Mouse (Mus musculus) testis, adult 2 months (tissue): ENCODE results near the gene Dock8. TPM values are rescaled to one million over a fixed set of nuclear protein-coding genes. Genes with fewer than 3 reads are reported as not detected.

ENCODE experiments used
- H3K27ac ChIP-seq: fragments of 200-500 bp; 2 replicates; pipeline ENCODE4 v1.5.1; 2012; ENCODE audit warnings: low read depth, low read length; ENCODE audit not compliant: control insufficient read depth, insufficient read depth
- H3K27me3 ChIP-seq: fragments of 200-500 bp; 2 replicates; pipeline ENCODE4 v1.6.1; 2012; ENCODE audit warnings: mild to moderate bottlenecking, low read length, moderate library complexity; ENCODE audit not compliant: control insufficient read depth, insufficient read depth
- H3K36me3 ChIP-seq: fragments of 200-500 bp; 2 replicates; pipeline ENCODE4 v1.6.1; 2012; ENCODE audit warnings: mild to moderate bottlenecking, low read length; ENCODE audit not compliant: control insufficient read depth, insufficient read depth
- H3K4me1 ChIP-seq: fragments of 200-500 bp; 2 replicates; pipeline ENCODE4 v1.6.1; 2012; ENCODE audit warnings: low read length; ENCODE audit not compliant: control insufficient read depth, insufficient read depth
- H3K4me3 ChIP-seq: fragments of 200-500 bp; 2 replicates; pipeline ENCODE4 v1.5.1; 2012; ENCODE audit warnings: low read depth, mild to moderate bottlenecking, low read length, moderate library complexity, mixed read lengths; ENCODE audit not compliant: control insufficient read depth
- CTCF ChIP-seq: fragments of 200-500 bp; IDR thresholded peaks from 2 replicates; pipeline ENCODE4 v1.5.1; 2012; ENCODE audit warnings: low read depth, mild to moderate bottlenecking, inconsistent platforms, low read length, moderate library complexity; ENCODE audit not compliant: control insufficient read depth, insufficient read depth, insufficient replicate concordance
- POLR2A ChIP-seq: fragments of 200-500 bp; IDR thresholded peaks from 2 replicates; pipeline ENCODE4 v1.6.1; 2012; ENCODE audit warnings: low read depth, mild to moderate bottlenecking, inconsistent platforms, low read length, moderate library complexity; ENCODE audit not compliant: control insufficient read depth
- polyA plus RNA-seq: library from polyadenylated mRNA; depleted of rRNA; stranded (reverse); fragments of >200 nt; gene quantifications from 2 replicates; pipeline ENCODE4 v1.2.3, GENCODE M21; 2012

Dock8 gene
- polyA plus RNA-seq, 1 experiment = 3.8 TPM

DNA sequence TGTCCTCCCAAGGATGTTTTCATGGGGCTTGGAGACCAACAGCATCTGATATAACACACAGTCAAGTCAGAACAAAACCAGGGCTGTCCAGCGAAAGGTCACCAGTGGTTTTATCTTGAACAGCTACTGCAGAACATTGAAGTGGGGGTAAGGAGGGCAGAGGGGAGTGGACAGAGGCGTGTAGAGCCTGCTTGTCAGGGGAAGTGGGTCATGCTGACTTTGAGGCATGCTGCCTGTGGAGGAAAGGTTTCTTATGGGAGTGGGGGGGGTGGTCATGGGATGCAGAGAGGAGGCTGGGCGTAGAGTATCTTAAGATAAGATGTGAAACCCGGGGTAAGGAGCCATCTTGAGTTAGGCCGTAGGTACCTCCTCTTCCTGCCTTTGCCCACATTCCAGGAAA, 37.5 kb downstream of the Dock8 start:
- Histone ChIP-seq H3K27me3 (no peaks in the 10 kb centered on the region), H3K4me1 (no peaks in the 10 kb centered on the region; the same call in 1 of the 2 replicates), H3K4me3 (no peak overlapping the region), H3K27ac (no peak overlapping the region), H3K36me3 (no peaks in the 10 kb centered on the region)
- no peak for TF ChIP-seq CTCF

DNA sequence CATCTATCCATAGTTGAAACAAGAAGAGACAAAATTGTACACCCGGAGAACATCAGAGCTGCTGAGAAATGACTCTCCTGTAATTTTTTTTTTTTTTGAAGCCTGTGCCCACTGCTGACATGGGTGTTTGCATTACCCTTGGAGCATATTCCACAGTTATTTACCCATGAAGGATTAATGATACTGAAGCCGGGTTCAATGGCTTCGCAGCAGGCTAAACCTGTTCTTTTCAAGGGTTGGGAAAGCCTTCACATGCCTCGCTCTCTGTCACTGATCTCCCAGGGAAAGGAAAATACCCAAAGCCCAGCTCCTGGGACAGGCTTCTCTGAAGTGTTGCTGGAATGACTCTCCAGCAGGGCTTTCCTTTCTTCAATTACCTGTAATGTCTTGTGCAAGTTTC, 37.9 kb downstream of the Dock8 start:
- Histone ChIP-seq H3K36me3 (no peaks in the 10 kb centered on the region), H3K27ac (no peak overlapping the region), H3K4me3 (no peak overlapping the region), H3K27me3 (no peaks in the 10 kb centered on the region), H3K4me1 (no peaks in the 10 kb centered on the region; the same call in 1 of the 2 replicates)
- TF ChIP-seq POLR2A (no peak), CTCF (no peak)

DNA sequence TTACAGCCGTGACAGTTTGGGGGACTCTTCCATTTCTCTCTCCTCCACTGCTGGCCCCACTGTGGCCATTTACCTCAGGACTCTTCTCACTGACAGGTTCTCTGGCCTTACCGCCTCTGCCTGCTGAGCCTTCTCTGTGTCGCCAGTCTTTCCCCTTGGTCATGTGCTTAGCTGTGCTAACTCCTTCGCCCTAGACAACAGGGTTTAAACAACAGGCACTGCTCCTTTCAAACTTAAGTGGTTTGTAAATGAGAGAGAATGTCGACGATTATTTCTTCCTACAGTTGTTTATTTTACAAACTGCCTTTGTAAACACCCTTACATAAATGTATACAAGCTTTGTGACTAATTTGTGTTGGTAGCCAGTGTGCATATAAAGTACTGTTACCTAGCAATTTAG, 39.0 kb downstream of the Dock8 start:
- Histone ChIP-seq H3K4me1 (no peaks in the 10 kb centered on the region; the same call in 1 of the 2 replicates), H3K27ac (no peak overlapping the region), H3K27me3 (no peaks in the 10 kb centered on the region), H3K36me3 (no peaks in the 10 kb centered on the region), H3K4me3 (no peak overlapping the region)
- TF ChIP-seq CTCF (no peak), POLR2A (no peak)

DNA sequence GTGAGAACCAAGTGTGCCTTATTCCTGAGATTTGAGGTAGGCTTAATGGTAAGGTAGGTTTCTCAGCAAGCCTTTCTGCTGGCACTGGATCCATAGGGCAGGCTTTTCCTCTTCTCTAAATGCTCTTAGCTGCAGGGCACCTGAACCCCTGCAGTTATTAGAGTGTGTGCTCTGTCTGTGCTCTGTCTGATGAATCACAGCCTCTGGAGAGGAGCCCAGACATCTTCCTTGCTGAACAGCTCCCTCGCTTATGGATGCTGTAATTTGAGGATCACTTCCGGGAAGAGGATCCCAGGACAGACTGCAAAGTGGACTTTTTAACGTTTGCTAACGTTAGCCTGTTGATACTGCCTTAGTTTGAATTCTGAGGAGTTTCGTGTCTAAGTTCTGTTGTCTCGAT, 41.9 kb downstream of the Dock8 start:
- Histone ChIP-seq H3K4me3 (no peak overlapping the region), H3K4me1 (no peaks in the 10 kb centered on the region), H3K36me3 (no peaks in the 10 kb centered on the region), H3K27me3 (no peaks in the 10 kb centered on the region), H3K27ac (no peak overlapping the region)
- TF ChIP-seq CTCF = no peak
- no peak for TF ChIP-seq POLR2A

DNA sequence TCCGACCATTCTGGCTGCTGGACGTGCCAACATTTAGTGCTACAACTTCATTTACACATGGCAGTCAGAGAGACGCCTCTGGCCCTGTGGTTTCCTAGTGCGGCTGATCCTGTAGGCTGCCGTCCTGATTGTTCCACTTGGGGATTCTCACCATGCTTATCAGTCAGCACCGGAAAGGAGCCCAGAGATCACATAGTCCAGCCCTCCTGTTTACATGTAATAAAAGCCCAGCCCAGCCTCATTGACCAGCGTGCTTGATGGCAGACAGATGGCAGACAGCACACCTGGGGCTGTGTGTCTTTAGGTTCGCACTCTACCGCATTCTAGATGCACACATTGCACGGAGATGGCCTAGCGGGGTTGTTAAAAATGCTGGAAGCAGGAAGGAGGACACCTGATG, 43.6 kb downstream of the Dock8 start:
- H3K27ac ChIP-seq = no peak overlapping the region
- H3K4me1 ChIP-seq = no peaks in the 10 kb centered on the region
- no peaks in the 10 kb centered on the region for H3K36me3 ChIP-seq
- H3K4me3 ChIP-seq = no peak overlapping the region
- TF ChIP-seq CTCF (no peak), POLR2A (no peak)
- no peaks in the 10 kb centered on the region for H3K27me3 ChIP-seq

DNA sequence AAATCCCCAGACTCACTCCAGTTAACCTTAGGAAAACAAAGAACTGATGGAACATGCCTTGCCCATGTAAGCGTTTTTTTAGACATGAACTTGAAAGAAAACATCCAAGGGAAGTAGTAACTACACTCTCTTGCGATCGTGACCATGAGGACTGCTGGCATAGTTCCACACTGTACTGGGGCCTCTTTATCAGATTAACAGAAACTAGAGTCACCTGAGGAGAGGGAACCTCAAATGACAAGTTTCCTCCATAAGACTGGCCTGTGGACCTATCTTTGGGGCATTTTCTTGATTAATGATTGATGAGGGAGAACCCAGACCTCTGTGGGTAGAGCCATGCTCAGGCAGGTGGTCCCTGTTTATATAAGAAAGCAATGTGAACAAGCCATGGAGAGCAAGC, 44.7 kb downstream of the Dock8 start:
- H3K36me3 ChIP-seq = no peaks in the 10 kb centered on the region
- no peaks in the 10 kb centered on the region for H3K27me3 ChIP-seq
- no peak overlapping the region for H3K27ac ChIP-seq
- H3K4me1 ChIP-seq = no peaks in the 10 kb centered on the region
- H3K4me3 ChIP-seq = no peak overlapping the region
- no peak for TF ChIP-seq POLR2A
- TF ChIP-seq CTCF = no peak

DNA sequence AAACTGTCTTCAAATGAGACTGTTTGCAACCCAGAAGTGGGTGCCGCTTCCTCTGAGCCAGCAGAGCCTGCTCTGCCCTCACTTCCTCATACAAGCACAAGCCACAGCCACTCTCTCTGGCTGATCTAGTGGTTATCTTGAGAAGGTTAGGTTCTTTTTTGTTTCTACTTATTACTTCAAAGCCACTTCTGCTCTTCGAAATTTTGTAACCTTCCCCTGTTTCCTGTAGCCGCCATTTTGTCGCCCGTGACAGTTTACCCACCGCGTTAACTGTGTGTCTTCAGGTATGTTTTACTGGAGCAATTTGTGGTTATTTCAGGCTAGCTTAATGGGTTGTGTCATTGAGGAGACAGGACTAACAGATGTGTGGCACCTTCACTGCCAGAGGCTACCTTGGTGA, 53.0 kb downstream of the Dock8 start:
- no peak overlapping the region for H3K4me3 ChIP-seq
- H3K27ac ChIP-seq = no peak overlapping the region
- H3K4me1 ChIP-seq = no peaks in the 10 kb centered on the region
- H3K27me3 ChIP-seq = no peaks in the 10 kb centered on the region
- TF ChIP-seq CTCF (no peak), POLR2A (no peak)
- no peaks in the 10 kb centered on the region for H3K36me3 ChIP-seq

DNA sequence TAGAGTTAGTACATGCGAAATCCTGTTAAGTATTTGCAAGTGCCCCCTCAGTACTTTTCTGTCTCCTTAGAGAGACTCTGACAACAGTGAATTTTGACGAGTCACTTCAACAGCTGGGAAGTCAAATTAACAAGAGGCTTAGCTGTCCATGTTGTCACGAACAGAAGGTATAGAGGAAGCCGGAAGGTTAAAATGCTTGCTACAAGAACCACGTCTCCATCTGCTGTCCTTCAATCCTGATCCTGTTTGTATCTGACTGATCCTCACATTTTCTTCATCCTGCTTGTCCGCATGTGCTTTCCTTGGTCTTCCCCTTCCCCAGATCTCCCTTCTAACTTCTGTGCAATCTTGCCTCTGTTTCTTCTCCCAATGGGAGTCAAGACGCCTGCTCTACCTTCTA, 53.8 kb downstream of the Dock8 start:
- no peak overlapping the region for H3K4me3 ChIP-seq
- TF ChIP-seq POLR2A (no peak), CTCF (no peak)
- no peaks in the 10 kb centered on the region for H3K36me3 ChIP-seq

More for the DNA sequence above, 53.8 kb downstream of the Dock8 start:
- no peaks in the 10 kb centered on the region for H3K27me3 ChIP-seq
- no peaks in the 10 kb centered on the region for H3K4me1 ChIP-seq
- H3K27ac ChIP-seq = no peak overlapping the region
